Mouse (Mus musculus) gastrocnemius, adult 18-20 months (tissue): Measurements from ENCODE around the gene Sec1. TPM values are rescaled to one million over a fixed set of nuclear protein-coding genes. Genes with fewer than 3 reads are reported as not detected.
A peak's percentile ranks its signal among the peaks of the same experiment; 100 is the strongest.

Experiments
- DNase-seq: peaks from one replicate; pipeline ENCODE4 v3.0.0; 2021; ENCODE audit warnings: low spot score
- long read RNA-seq, 2 experiments: library from polyadenylated mRNA; stranded (forward); transcript quantifications; one replicate each; pipeline ENCODE4 v2.0.0; 2021
- total RNA-seq, 2 experiments: library from RNA; stranded (reverse); gene quantifications; 2 replicates each; pipeline ENCODE4 v1.2.3; 2021

Sec1 gene
- total RNA-seq: under 1 TPM; 0.09 TPM
- long read RNA-seq, experiment 1: 0 reads
- long read RNA-seq, experiment 2: 0 reads

- no peak for DNase-seq
Measured at GRCm38 (mm10) chr7:45693921-45694591, at the start of gene Sec1. TSS of gene Sec1 (minus strand) at chr7:45694402.

GRCm38 (mm10) chr7:45742338-45742737 lies 48.1 kb upstream of the Sec1 start:
- DNase-seq: no peak

- no peak for DNase-seq
Measured at GRCm38 (mm10) chr7:45741777-45742176, 47.6 kb upstream of the Sec1 start.

- DNase-seq: no peak
Measured at GRCm38 (mm10) chr7:45741308-45741707, 47.1 kb upstream of the Sec1 start.

GRCm38 (mm10) chr7:45739820-45740219 lies 45.6 kb upstream of the Sec1 start:
- DNase-seq: no peak

- peak; percentile 80 for DNase-seq
Measured at GRCm38 (mm10) chr7:45739162-45739763, 45.1 kb upstream of the Sec1 start.

- no peak for DNase-seq
Measured at GRCm38 (mm10) chr7:45733477-45733876, 39.3 kb upstream of the Sec1 start.

- no peak for DNase-seq
Measured at GRCm38 (mm10) chr7:45730727-45731431, 36.7 kb upstream of the Sec1 start.

- DNase-seq: no peak
Measured at GRCm38 (mm10) chr7:45727625-45728024, 33.4 kb upstream of the Sec1 start.

- no peak for DNase-seq
Measured at GRCm38 (mm10) chr7:45726419-45726818, 32.2 kb upstream of the Sec1 start.

- DNase-seq: no peak
Measured at GRCm38 (mm10) chr7:45725713-45726112, 31.5 kb upstream of the Sec1 start, which contains the start of gene Spaca4. TSS of gene Spaca4 (minus strand) at chr7:45725813.

GRCm38 (mm10) chr7:45725151-45725550 lies 30.9 kb upstream of the Sec1 start:
- DNase-seq: no peak

GRCm38 (mm10) chr7:45723781-45724180 lies 29.6 kb upstream of the Sec1 start:
- no peak for DNase-seq

- DNase-seq: no peak
Measured at GRCm38 (mm10) chr7:45723301-45723700, 29.1 kb upstream of the Sec1 start.

GRCm38 (mm10) chr7:45722348-45722713 lies 28.1 kb upstream of the Sec1 start:
- no peak for DNase-seq

- no peak for DNase-seq
Measured at GRCm38 (mm10) chr7:45721642-45722347, 27.6 kb upstream of the Sec1 start.

GRCm38 (mm10) chr7:45721234-45721571 lies 27.0 kb upstream of the Sec1 start:
- no peak for DNase-seq

- DNase-seq: no peak
Measured at GRCm38 (mm10) chr7:45720413-45721233, 26.4 kb upstream of the Sec1 start, which contains the start of gene Fam83e. TSS of gene Fam83e (plus strand) at chr7:45721212.

- DNase-seq: no peak
Measured at GRCm38 (mm10) chr7:45719738-45720412, 25.7 kb upstream of the Sec1 start.

GRCm38 (mm10) chr7:45719180-45719579 lies 25.0 kb upstream of the Sec1 start:
- no peak for DNase-seq

GRCm38 (mm10) chr7:45718331-45718730 lies 24.1 kb upstream of the Sec1 start:
- no peak for DNase-seq
